Mouse (Mus musculus): ENCODE measurements at regions not wholly inside any gene's neighbourhood (a gene's known extent, or its start where the extent isn't known, plus 50 kb on each side); places are given as distances from the start of the nearest gene placed in this dataset.

- no peak for DNase-seq
These were observed 175.6 kb upstream of the Gm11114 start for GRCm38 (mm10) chr9:85136715-85137582.

GRCm38 (mm10) chr9:85139891-85140290 lies 172.7 kb upstream of the Gm11114 start:
- DNase-seq, result no peak

DNA sequence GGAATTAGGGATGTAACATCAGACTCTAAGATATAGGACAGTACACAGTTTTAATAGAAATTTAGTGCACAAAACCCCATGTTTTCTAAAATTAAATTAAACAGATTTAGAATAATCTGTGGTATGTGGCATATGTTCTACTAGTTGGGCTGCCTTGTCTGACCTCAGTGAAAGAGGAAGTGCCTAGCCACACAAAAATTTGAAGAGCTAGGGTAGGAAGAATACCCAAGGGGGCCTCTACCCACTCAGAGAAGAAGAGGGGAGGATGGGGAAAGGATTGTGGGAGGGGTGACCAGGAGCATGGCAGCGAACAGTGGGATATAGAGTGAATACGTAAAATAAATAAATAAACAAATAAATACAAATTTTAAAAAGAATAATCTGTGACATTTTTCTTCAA lies 168.2 kb upstream of the Gm11114 start:
- DNase-seq, result no peak

- DNase-seq, result no peak
These were observed 146.9 kb upstream of the Gm11114 start for GRCm38 (mm10) chr9:85165632-85166031.

DNA sequence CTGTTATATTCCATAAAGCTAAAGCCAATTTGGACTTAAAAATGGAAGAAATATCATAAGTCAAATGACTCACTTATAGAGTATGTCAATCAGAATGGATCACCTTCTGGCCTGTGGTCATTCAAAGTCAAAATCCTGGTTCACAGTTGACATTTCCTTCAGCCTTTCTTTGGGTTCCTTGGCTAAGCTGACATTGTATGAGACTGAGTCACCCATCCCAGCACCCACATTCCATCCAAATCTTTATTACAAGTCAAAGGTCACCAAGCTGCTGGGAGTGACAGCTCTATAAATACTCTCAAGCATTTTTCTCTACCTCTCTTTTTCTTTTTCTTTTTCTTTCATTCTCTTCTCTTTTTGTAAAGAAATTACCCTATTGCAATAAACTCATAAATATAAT lies 145.3 kb upstream of the Gm11114 start:
- no peak for DNase-seq

DNA sequence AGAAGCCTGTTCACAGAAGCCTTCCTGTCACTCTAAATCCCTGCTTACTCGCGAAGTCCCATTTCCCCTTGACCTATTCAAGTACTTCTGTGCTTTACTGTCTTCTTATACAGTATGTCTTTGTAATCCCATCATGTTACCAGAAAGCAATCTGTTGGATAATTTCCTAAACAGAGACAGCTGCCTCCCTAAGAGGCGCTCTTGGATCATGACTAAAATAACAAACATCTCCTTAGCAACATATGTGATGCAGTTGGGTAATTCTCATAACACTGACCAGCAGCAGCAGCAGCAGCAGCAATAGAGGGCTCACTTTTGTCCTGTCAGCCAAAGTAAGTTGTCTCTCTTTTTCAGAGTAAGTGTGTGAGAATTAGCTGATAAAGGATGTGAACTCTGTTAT lies 138.1 kb upstream of the Gm11114 start:
- DNase-seq, result no peak

DNA sequence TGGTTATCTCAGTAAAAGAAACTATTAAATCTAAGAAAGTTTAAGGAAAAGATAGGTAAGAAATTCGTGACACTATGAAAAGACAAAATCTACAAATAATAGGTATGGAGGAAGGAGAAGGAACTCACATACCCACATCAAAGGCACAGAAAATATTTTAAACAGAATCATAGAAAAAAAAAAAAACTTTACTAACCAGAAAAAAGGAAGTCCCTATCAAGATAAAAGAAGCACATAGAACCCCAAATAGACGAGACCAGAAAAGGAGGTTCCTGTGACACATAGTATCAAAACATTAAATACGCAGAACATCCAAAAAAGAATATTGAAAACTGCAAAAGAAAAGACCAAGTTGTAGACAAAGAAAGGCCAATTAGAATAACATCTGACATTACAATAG lies 111.4 kb upstream of the Gm11114 start:
- no peak for DNase-seq

DNA sequence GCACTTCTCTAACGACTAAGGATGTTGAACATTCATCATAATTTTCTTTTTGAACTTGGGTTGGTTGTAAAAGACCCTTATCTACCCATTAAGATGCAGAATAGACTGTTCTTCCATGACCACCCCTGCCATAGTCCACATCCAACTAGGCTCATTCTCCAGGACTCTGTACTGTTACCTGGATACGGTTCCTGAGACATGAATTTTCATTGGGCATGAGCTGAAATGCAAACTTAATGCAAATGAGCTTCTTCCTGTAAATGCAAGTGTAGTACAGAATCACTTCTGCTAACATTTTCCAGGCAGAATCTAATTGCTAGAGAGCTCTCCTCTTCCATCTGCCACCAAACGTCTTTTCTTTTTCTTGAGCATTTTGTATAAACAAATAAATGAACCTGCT lies 87.7 kb upstream of the Gm11114 start:
- DNase-seq, result no peak
